18 mouse cellular contexts compared by ENCODE assay signal in genomic region chr9:120219411-120219810, GRCm38 (mm10).
DNase-seq lines count a peak whose midpoint lies in the region; ATAC-seq and TF ChIP-seq lines count a peak whose summit lies in the region.
"Had no signal": no experiment of that assay in that cellular context is flagged by ENCODE, and none has a peak within 500 bp of the region (broad histone marks: within the 10 kb centered on the region; RNA-seq: fewer than 3 reads in every experiment).

No protein-coding gene starts in this region.

- peak; percentile 35 to 64 for DNase-seq in heart, adult 2 months
- DNase-seq in heart, postnatal 25 days (ENCODE audit: low spot score) = no peak
- DNase-seq in heart, adult 9 months (ENCODE audit: low spot score in 2 of 2) = peak; percentile 44
- peak; percentile 27 to 40 for DNase-seq in heart, postnatal 36 days
- no peak for DNase-seq in ovary, adult 18-20 months (ENCODE audit: low spot score)
- no peak for DNase-seq in urinary bladder, postnatal 25 days (ENCODE audit: low spot score)
- DNase-seq: adrenal gland, adult 8-10 months; adrenal gland, postnatal 36 days; cerebellum, adult 2 months; cerebellum, postnatal 10 days; gastrocnemius, adult 2 months; gastrocnemius, postnatal 25 days; kidney, adult 2 months had no signal

- no peaks in the 10 kb centered on the region; the same call in 1 of the 2 replicates for H3K4me1 ChIP-seq in heart, adult 2 months (ENCODE audit: control insufficient read depth, insufficient read depth, low read length)
- peaks cover 25% of the 10 kb centered on the region for H3K4me1 ChIP-seq in heart, embryonic 16.5 days (ENCODE audit: control insufficient read depth, insufficient read depth, low read length)

- peak; percentile 94 for TF ChIP-seq EP300 in heart, adult 2 months (IDR thresholded peaks at IDR 0.05; ENCODE audit: insufficient read depth, low read depth, low read length)

- peak overlapping the region; percentile 62 for H3K27ac ChIP-seq in heart, adult 2 months
- peak overlapping the region; percentile 41; the same call in 1 of the 2 replicates for H3K27ac ChIP-seq in heart, embryonic 16.5 days (ENCODE audit: low read length)
- H3K27ac ChIP-seq: embryonic facial prominence, embryonic 10.5 days; forebrain, embryonic 13.5 days; gastrocnemius, adult 2 months; hindbrain, embryonic 15.5 days had no signal

- WGBS in heart, adult 2 months = 49% methylated on average over 3 of the region's 3 CpGs
- WGBS in heart, embryonic 16.5 days = 39% methylated on average over 3 of the region's 3 CpGs

- no peak overlapping the region for H3K4me3 ChIP-seq in heart, adult 2 months
- H3K4me3 ChIP-seq in heart, embryonic 16.5 days (ENCODE audit: low read length) = no peak overlapping the region
- H3K4me3 ChIP-seq: embryonic facial prominence, embryonic 10.5 days; forebrain, embryonic 13.5 days; gastrocnemius, adult 2 months; hindbrain, embryonic 15.5 days had no signal

- no peaks in the 10 kb centered on the region for H3K36me3 ChIP-seq in heart, adult 2 months (ENCODE audit: control insufficient read depth, insufficient read depth, low read length)
- H3K36me3 ChIP-seq in heart, embryonic 16.5 days (ENCODE audit: control insufficient read depth, insufficient read depth) = no peaks in the 10 kb centered on the region
- H3K36me3 ChIP-seq: embryonic facial prominence, embryonic 10.5 days; hindbrain, embryonic 15.5 days had no signal

- no peak for ATAC-seq in heart, embryonic 16.5 days (replicated peaks; ENCODE audit: extremely low read depth, insufficient read depth, low FRiP score)
- ATAC-seq: forebrain, embryonic 13.5 days; intestine, embryonic 16.5 days had no signal

- H3K79me2 ChIP-seq in heart, adult 2 months (replicated peaks; ENCODE audit: control insufficient read depth, insufficient read depth, low read length) = no peaks in the 10 kb centered on the region

- TF ChIP-seq CTCF in heart, adult 2 months (IDR thresholded peaks at IDR 0.05) = no peak

- no peaks in the 10 kb centered on the region for H3K27me3 ChIP-seq in heart, adult 2 months (ENCODE audit: control insufficient read depth, insufficient read depth, low read length)
- no peaks in the 10 kb centered on the region for H3K27me3 ChIP-seq in heart, embryonic 16.5 days (ENCODE audit: control insufficient read depth, insufficient read depth, low read length)
- H3K27me3 ChIP-seq: forebrain, embryonic 13.5 days; hindbrain, embryonic 15.5 days had no signal

- no peak overlapping the region for H3K9ac ChIP-seq in heart, adult 2 months (ENCODE audit: low read depth, low read length)
- H3K9ac ChIP-seq in heart, embryonic 16.5 days (ENCODE audit: low read length) = no peak overlapping the region
- H3K9ac ChIP-seq: forebrain, embryonic 13.5 days; hindbrain, embryonic 15.5 days had no signal

- TF ChIP-seq POLR2A in heart, adult 2 months (IDR thresholded peaks at IDR 0.05; ENCODE audit: insufficient read depth, low read depth, low read length) = no peak

- intact Hi-C loops in heart, adult 2 months (cut with DNase I) = no loop called here
- intact Hi-C loops in heart, postnatal 25 days (cut with DNase I) = no loop called here
- intact Hi-C loops in heart, postnatal 36 days (cut with DNase I) = no loop called here

- no peak overlapping the region for H3K4me2 ChIP-seq in heart, embryonic 16.5 days (ENCODE audit: low read depth, low read length)
- H3K4me2 ChIP-seq: forebrain, embryonic 13.5 days; hindbrain, embryonic 15.5 days had no signal

- no peaks in the 10 kb centered on the region for H3K9me3 ChIP-seq in heart, embryonic 16.5 days (replicated peaks; ENCODE audit: control insufficient read depth, low read length)
- H3K9me3 ChIP-seq: embryonic facial prominence, embryonic 10.5 days; forebrain, embryonic 13.5 days; hindbrain, embryonic 15.5 days had no signal

Comparison
In these comparisons a context has a peak if more than half of its experiments do, and no peak if none do; other contexts are left out.
1. DNase-seq: peak in heart, adult 2 months (2 of 2), heart, adult 9 months (2 of 2) and heart, postnatal 36 days (2 of 2); none in heart, postnatal 25 days (single experiment), ovary, adult 18-20 months (single experiment) and urinary bladder, postnatal 25 days (single experiment).